Mouse (Mus musculus) lung, embryonic 15.5 days (tissue): ENCODE results near the gene Ropn1l. TPM values are rescaled to one million over a fixed set of nuclear protein-coding genes. Genes with fewer than 3 reads are reported as not detected.
A peak's percentile ranks its signal among the peaks of the same experiment; 100 is the strongest.

Experiments used
- ATAC-seq: fragments of 200-750 bp; cut with Nextera tagmentation; 2 replicates; pipeline ENCODE4 v1.8.0; 2017; ENCODE audit warnings: moderate number of reproducible peaks, borderline replicate concordance; ENCODE audit not compliant: low FRiP score, low TSS enrichment; ENCODE audit errors: extremely low read depth
- H3K27ac ChIP-seq: fragments of 300-500 bp; sonication (generic); 2 replicates; pipeline ENCODE4 v1.5.1; 2015; ENCODE audit warnings: moderate library complexity, mild to moderate bottlenecking, inconsistent platforms
- H3K27me3 ChIP-seq: fragments of 300-500 bp; sonication (generic); 2 replicates; pipeline ENCODE4 v1.6.1; 2015; ENCODE audit warnings: inconsistent platforms
- H3K36me3 ChIP-seq: fragments of 300-500 bp; sonication (generic); 2 replicates; pipeline ENCODE4 v1.6.1; 2015; ENCODE audit warnings: inconsistent platforms
- H3K4me1 ChIP-seq: fragments of 300-500 bp; sonication (generic); 2 replicates; pipeline ENCODE4 v1.6.1; 2015; ENCODE audit warnings: inconsistent platforms
- H3K4me2 ChIP-seq: fragments of 300-500 bp; sonication (generic); 2 replicates; pipeline ENCODE4 v1.6.1; 2015; ENCODE audit warnings: inconsistent platforms, mild to moderate bottlenecking, moderate library complexity
- H3K4me3 ChIP-seq: fragments of 300-500 bp; sonication (generic); 2 replicates; pipeline ENCODE4 v1.5.1; 2015; ENCODE audit warnings: mild to moderate bottlenecking, inconsistent platforms
- H3K9ac ChIP-seq: fragments of 300-500 bp; sonication (generic); 2 replicates; pipeline ENCODE4 v1.6.1; 2015; ENCODE audit warnings: inconsistent platforms
- H3K9me3 ChIP-seq: fragments of 300-500 bp; sonication (generic); 2 replicates; pipeline ENCODE4 v1.6.1; 2016; ENCODE audit warnings: inconsistent platforms
- WGBS: fragments of 180-500 bp; shearing (Covaris S2); methylation state at CpG from one replicate; pipeline ENCODE4 v1.1.7; 2015; 5-methylcytosine and 5-hydroxymethylcytosine counted together
- polyA plus RNA-seq: library from polyadenylated mRNA; unstranded; fragments of >200 nt; fragmentation: Nextera tagmentation; extraction: Ambion mirVana; gene quantifications from 2 replicates; pipeline ENCODE4 v1.2.1, GENCODE M21; 2015

Ropn1l gene
- polyA plus RNA-seq, 1 experiment from 2014 or later: 3.5 TPM

- Histone ChIP-seq H3K27me3 (no peaks in the 10 kb centered on the region), H3K4me1 (no peaks in the 10 kb centered on the region), H3K36me3 (no peaks in the 10 kb centered on the region), H3K4me3 (no peak overlapping the region), H3K9me3 (no peaks in the 10 kb centered on the region), H3K27ac (no peak overlapping the region), H3K9ac (no peak overlapping the region), H3K4me2 (no peak overlapping the region)
- no peak for ATAC-seq
- WGBS: 60% methylated on average over 6 of the region's 6 CpGs
Measured at GRCm38 (mm10) chr15:31441996-31442395, 11.5 kb downstream of the Ropn1l start.

- no peak overlapping the region for H3K27ac ChIP-seq
- no peaks in the 10 kb centered on the region for H3K27me3 ChIP-seq
- no peak for ATAC-seq
- 67% methylated on average over 2 of the region's 2 CpGs for WGBS
- H3K4me3 ChIP-seq: no peak overlapping the region
- H3K4me2 ChIP-seq: no peak overlapping the region
- no peaks in the 10 kb centered on the region for H3K9me3 ChIP-seq
- no peaks in the 10 kb centered on the region for H3K4me1 ChIP-seq
- H3K9ac ChIP-seq: no peak overlapping the region
- no peaks in the 10 kb centered on the region for H3K36me3 ChIP-seq
Measured at GRCm38 (mm10) chr15:31436811-31437210, 16.7 kb downstream of the Ropn1l start.

DNA sequence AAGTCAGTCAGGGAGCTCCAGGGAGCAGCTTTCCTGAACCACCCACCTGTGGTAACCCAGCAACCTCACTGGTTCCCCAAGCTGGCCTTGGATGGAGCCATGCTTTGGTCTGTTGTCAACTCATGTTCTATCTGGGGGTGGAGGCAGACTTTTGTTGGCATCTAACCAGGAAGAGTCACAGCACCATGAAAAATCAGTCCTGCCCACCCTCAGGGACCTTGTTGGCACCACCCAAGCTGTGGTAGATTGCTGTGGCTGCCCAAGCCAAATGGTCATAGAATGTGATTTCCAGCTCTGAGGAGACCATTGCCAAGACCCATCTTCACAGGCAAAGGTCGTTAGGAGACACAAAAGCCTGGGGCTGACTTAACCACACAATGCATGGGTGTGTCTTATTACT is 17.5 kb downstream of the Ropn1l start:
- Histone ChIP-seq H3K9me3 (no peaks in the 10 kb centered on the region), H3K4me1 (no peaks in the 10 kb centered on the region), H3K4me3 (no peak overlapping the region), H3K27ac (no peak overlapping the region), H3K4me2 (no peak overlapping the region), H3K36me3 (no peaks in the 10 kb centered on the region), H3K9ac (no peak overlapping the region), H3K27me3 (no peaks in the 10 kb centered on the region)
- no peak for ATAC-seq
- 37% methylated on average over 1 of the region's 1 CpGs for WGBS

DNA sequence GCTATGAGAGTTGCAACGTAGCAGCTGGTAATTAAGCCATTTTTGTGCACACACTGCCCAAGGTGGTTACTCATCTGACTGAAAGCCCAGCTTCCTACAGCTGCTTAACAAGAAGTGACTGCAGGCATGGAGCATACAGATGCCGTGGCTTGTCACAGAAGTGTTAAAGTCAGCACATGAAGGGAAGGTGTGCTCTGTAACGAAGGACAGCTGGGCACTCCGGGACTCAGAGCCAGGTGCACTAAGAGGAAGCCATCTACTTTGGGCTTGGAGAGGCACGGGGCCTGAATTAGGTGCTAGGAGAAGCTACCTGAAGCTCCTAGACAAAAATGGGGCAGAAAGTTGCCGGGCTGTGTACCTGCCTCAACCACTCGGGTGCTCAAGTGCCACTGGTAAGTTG is 19.8 kb downstream of the Ropn1l start:
- no peak overlapping the region for H3K9ac ChIP-seq
- no peaks in the 10 kb centered on the region for H3K4me1 ChIP-seq
- H3K27ac ChIP-seq: no peak overlapping the region
- H3K4me2 ChIP-seq: no peak overlapping the region
- H3K9me3 ChIP-seq: no peaks in the 10 kb centered on the region
- H3K27me3 ChIP-seq: no peaks in the 10 kb centered on the region
- no peaks in the 10 kb centered on the region for H3K36me3 ChIP-seq
- 54% methylated on average over 7 of the region's 7 CpGs for WGBS
- no peak overlapping the region for H3K4me3 ChIP-seq
- ATAC-seq: no peak

GRCm38 (mm10) chr15:31431847-31432246 is 21.7 kb downstream of the Ropn1l start:
- no peak for ATAC-seq
- Histone ChIP-seq H3K27ac (no peak overlapping the region), H3K27me3 (no peaks in the 10 kb centered on the region), H3K4me3 (no peak overlapping the region), H3K36me3 (no peaks in the 10 kb centered on the region), H3K4me2 (no peak overlapping the region), H3K9ac (no peak overlapping the region), H3K4me1 (0 out of 2 replicates have a peak, but pooled peaks cover 3% of the 10 kb centered on the region), H3K9me3 (no peaks in the 10 kb centered on the region)
- WGBS: 85% methylated on average over 8 of the region's 8 CpGs

- H3K27me3 ChIP-seq: no peaks in the 10 kb centered on the region
- H3K27ac ChIP-seq: no peak overlapping the region
- H3K4me1 ChIP-seq: 0 out of 2 replicates have a peak, but pooled peaks cover 3% of the 10 kb centered on the region
- H3K36me3 ChIP-seq: no peaks in the 10 kb centered on the region
- no peak overlapping the region for H3K4me3 ChIP-seq
- 72% methylated on average over 2 of the region's 2 CpGs for WGBS
- H3K9ac ChIP-seq: no peak overlapping the region
- no peaks in the 10 kb centered on the region for H3K9me3 ChIP-seq
- H3K4me2 ChIP-seq: no peak overlapping the region
- ATAC-seq: no peak
Measured at GRCm38 (mm10) chr15:31430014-31430413, 23.5 kb downstream of the Ropn1l start.

GRCm38 (mm10) chr15:31429429-31429828 is 24.1 kb downstream of the Ropn1l start:
- 65% methylated on average over 7 of the region's 7 CpGs for WGBS
- Histone ChIP-seq H3K9me3 (no peaks in the 10 kb centered on the region), H3K9ac (no peak overlapping the region), H3K27ac (no peak overlapping the region), H3K36me3 (no peaks in the 10 kb centered on the region), H3K4me3 (no peak overlapping the region), H3K4me1 (0 out of 2 replicates have a peak, but pooled peaks cover 3% of the 10 kb centered on the region), H3K27me3 (no peaks in the 10 kb centered on the region), H3K4me2 (no peak overlapping the region)
- ATAC-seq: no peak

GRCm38 (mm10) chr15:31428571-31428970 is 25.0 kb downstream of the Ropn1l start:
- no peak for ATAC-seq

DNA sequence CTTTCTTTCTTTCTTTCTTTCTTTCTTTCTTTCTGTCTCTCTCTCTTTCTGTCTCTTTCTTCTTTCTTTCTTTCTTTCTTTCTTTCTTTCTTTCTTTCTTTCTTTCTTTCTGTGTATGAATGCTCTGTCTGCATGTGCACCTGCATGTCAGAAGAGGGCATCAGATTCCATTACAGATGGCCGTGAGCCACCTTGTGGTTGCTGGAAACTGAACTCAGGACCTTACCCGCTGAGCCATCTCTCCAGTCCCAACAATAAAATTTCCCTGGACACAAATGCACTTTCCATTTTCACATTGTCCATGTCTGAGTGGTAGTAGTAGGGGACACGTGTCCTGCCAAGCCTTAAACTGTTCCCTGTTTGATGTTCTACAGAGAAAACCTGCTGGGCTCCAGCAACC is 26.1 kb downstream of the Ropn1l start:
- Histone ChIP-seq H3K27me3 (no peaks in the 10 kb centered on the region), H3K4me2 (no peak overlapping the region), H3K4me1 (peaks cover 8% of the 10 kb centered on the region; the same call in 1 of the 2 replicates), H3K4me3 (no peak overlapping the region), H3K27ac (no peak overlapping the region), H3K9ac (no peak overlapping the region), H3K36me3 (no peaks in the 10 kb centered on the region), H3K9me3 (no peaks in the 10 kb centered on the region)
- ATAC-seq: no peak
- WGBS: 55% methylated on average over 3 of the region's 3 CpGs

More at GRCm38 (mm10) chr15:31428571-31428970, 25.0 kb downstream of the Ropn1l start:
- Histone ChIP-seq H3K27ac (no peak overlapping the region), H3K27me3 (no peaks in the 10 kb centered on the region), H3K36me3 (no peaks in the 10 kb centered on the region), H3K4me2 (no peak overlapping the region), H3K4me3 (no peak overlapping the region), H3K9me3 (no peaks in the 10 kb centered on the region), H3K4me1 (0 out of 2 replicates have a peak, but pooled peaks cover 3% of the 10 kb centered on the region), H3K9ac (no peak overlapping the region)
- 40% methylated on average over 12 of the region's 12 CpGs for WGBS

- no peak overlapping the region for H3K4me2 ChIP-seq
- peaks cover 8% of the 10 kb centered on the region; the same call in 1 of the 2 replicates for H3K4me1 ChIP-seq
- H3K4me3 ChIP-seq: no peak overlapping the region
- H3K9ac ChIP-seq: no peak overlapping the region
- H3K27me3 ChIP-seq: no peaks in the 10 kb centered on the region
- no peaks in the 10 kb centered on the region for H3K9me3 ChIP-seq
- no peak for ATAC-seq
- no peak overlapping the region for H3K27ac ChIP-seq
- 32% methylated on average over 8 of the region's 8 CpGs for WGBS
- H3K36me3 ChIP-seq: no peaks in the 10 kb centered on the region
Measured at GRCm38 (mm10) chr15:31426066-31426706, 27.4 kb downstream of the Ropn1l start.

DNA sequence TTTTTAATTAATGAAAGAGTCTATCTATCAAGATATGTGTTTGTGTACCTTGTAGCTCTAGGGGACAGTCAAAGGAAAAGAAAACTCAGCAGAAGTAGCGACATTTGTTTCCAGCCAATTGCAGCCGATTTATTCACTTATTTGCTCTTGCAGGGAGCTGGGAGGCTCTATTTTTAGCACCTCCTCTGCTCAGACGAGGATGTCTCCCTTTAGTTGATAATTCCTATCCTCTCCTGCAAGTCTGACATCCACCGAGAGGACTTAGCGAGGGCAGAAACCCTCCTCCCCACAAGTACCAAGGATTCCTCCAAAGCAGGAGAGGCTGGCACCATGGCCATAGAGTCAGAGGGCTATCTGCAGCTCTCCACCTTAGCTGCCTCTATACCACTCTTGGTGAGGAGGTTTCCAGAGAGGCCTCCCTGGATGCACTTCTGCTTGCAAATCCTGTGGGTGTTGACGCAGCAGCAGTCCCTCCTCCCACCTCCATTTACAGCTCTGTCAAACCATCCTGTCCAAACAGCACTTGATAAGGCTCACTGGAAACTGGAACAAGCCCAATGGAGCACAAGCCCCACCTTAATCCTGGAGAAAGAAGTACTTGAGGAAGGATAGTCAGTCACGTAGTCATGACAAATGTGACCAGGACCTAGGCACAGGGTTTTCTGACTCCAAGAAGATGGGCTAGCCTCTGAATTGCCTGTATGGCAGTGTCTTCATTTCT is 30.7 kb downstream of the Ropn1l start:
- Histone ChIP-seq H3K4me3 (no peak overlapping the region), H3K27ac (no peak overlapping the region), H3K27me3 (no peaks in the 10 kb centered on the region), H3K4me1 (peaks cover 7% of the 10 kb centered on the region; the same call in 1 of the 2 replicates), H3K9me3 (no peaks in the 10 kb centered on the region), H3K9ac (no peak overlapping the region), H3K4me2 (no peak overlapping the region), H3K36me3 (no peaks in the 10 kb centered on the region)
- ATAC-seq: no peak
- WGBS: 27% methylated on average over 7 of the region's 7 CpGs

DNA sequence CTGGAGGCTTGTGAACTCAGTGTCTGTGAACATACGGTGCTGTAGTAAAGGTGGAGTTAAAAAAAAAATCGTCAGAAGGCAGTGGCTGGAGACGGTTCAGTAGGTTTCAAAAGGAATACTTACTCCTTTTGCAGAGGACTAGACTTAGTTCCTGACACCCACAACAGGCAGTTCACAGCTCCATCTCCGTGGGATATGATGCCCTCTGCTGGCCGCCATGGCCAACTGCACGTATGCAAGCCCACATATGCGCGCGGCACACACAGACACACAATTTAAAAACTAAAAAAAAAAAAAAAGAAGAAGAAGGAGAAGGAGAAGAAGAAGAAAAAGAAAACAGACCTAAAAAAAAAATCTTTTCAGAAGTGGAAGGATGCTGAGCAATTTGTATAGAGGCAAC is 34.5 kb downstream of the Ropn1l start:
- WGBS: 39% methylated on average over 9 of the region's 9 CpGs
- H3K9ac ChIP-seq: no peak overlapping the region
- no peak overlapping the region for H3K4me3 ChIP-seq
- ATAC-seq: no peak
- H3K36me3 ChIP-seq: no peaks in the 10 kb centered on the region
- H3K9me3 ChIP-seq: no peaks in the 10 kb centered on the region
- no peaks in the 10 kb centered on the region for H3K27me3 ChIP-seq
- no peak overlapping the region for H3K4me2 ChIP-seq
- peaks cover 9% of the 10 kb centered on the region; the same call in 1 of the 2 replicates for H3K4me1 ChIP-seq
- peak overlapping the region; percentile 68; the same call in 1 of the 2 replicates for H3K27ac ChIP-seq
